Mouse (Mus musculus) CH12.LX (cell line): ENCODE data around the gene Plekha5. TPM values are rescaled to one million over a fixed set of nuclear protein-coding genes. Genes with fewer than 3 reads are reported as not detected.

Experiments
- DNase-seq: peaks from one replicate; pipeline ENCODE4 v3.0.0-alpha.2; 2013; ENCODE audit errors: extremely low read depth
- H3K27ac ChIP-seq: 2 replicates; pipeline ENCODE4 v1.5.1; 2012; ENCODE audit warnings: low read depth, mild to moderate bottlenecking, control low read depth, moderate library complexity; ENCODE audit not compliant: insufficient read depth
- H3K27me3 ChIP-seq: replicated peaks from 2 replicates; pipeline ENCODE3; 2012; ENCODE audit warnings: inconsistent platforms
- H3K36me3 ChIP-seq, 2 experiments: replicated peaks in 1 of 2; 2 replicates each; pipeline versions ENCODE3 to v1.6.1; 2012; ENCODE audit warnings: inconsistent platforms in 1 of 2, low read length in 1 of 2, mild to moderate bottlenecking in 1 of 2, mixed read lengths in 1 of 2, moderate library complexity in 1 of 2; ENCODE audit not compliant: control insufficient read depth in 1 of 2, insufficient read depth in 1 of 2
- H3K4me1 ChIP-seq, 2 experiments: 2 replicates each; pipeline ENCODE4 v1.6.1; 2012; ENCODE audit warnings: inconsistent platforms in 1 of 2, moderate library complexity in 1 of 2; ENCODE audit not compliant: insufficient read depth in 2 of 2, control insufficient read depth in 1 of 2
- H3K4me2 ChIP-seq: 2 replicates; pipeline ENCODE4 v1.6.1; 2012; ENCODE audit warnings: low read depth, mild to moderate bottlenecking, control low read depth; ENCODE audit not compliant: poor library complexity, insufficient read depth, severe bottlenecking
- H3K4me3 ChIP-seq, 3 experiments: fragments of 150-350 bp in 1 of 3; sonication (generic) in 1 of 3; replicated peaks in 1 of 3; 2 replicates each; pipeline versions ENCODE3 to v1.5.1; 2011 to 2012; ENCODE audit warnings: low read depth in 2 of 3, low read length in 2 of 3, mild to moderate bottlenecking in 2 of 3, moderate library complexity in 2 of 3, control low read depth in 1 of 3, improper control_type of control experiment in 1 of 3, inconsistent platforms in 1 of 3, mixed read lengths in 1 of 3; ENCODE audit not compliant: poor library complexity in 1 of 3
- H3K79me2 ChIP-seq: replicated peaks from 2 replicates; pipeline ENCODE4 v1.6.1; 2012; ENCODE audit warnings: mild to moderate bottlenecking, moderate library complexity; ENCODE audit not compliant: control insufficient read depth, poor library complexity, insufficient read depth, severe bottlenecking; ENCODE audit errors: extremely low read depth
- H3K9ac ChIP-seq: 2 replicates; pipeline ENCODE4 v1.6.1; 2012; ENCODE audit warnings: low read depth, mild to moderate bottlenecking, control low read depth, moderate library complexity; ENCODE audit not compliant: insufficient read depth
- H3K9me3 ChIP-seq: replicated peaks from 2 replicates; pipeline ENCODE3; 2012; ENCODE audit warnings: low read length, inconsistent platforms, mixed read lengths
- ETS1 ChIP-seq: conservative IDR thresholded peaks from 2 replicates; pipeline ENCODE4 v1.6.1; 2012; ENCODE audit warnings: low read depth, mild to moderate bottlenecking, inconsistent platforms, low read length, improper control_type of control experiment, moderate library complexity
- GABPA ChIP-seq: IDR thresholded peaks from 2 replicates; pipeline ENCODE4 v1.6.1; 2012; ENCODE audit warnings: low read depth, low read length, improper control_type of control experiment, inconsistent platforms; ENCODE audit not compliant: insufficient replicate concordance
- HCFC1 ChIP-seq: IDR thresholded peaks from 2 replicates; pipeline ENCODE4 v1.6.1; 2012; ENCODE audit warnings: low read depth, mild to moderate bottlenecking, inconsistent platforms, low read length, improper control_type of control experiment
- MAX ChIP-seq: IDR thresholded peaks from 2 replicates; pipeline ENCODE4 v1.6.1; 2011; ENCODE audit warnings: low read length, improper control_type of control experiment
- MEF2A ChIP-seq: IDR thresholded peaks from 2 replicates; pipeline ENCODE4 v1.6.1; 2014; ENCODE audit warnings: low read depth, mild to moderate bottlenecking, inconsistent platforms, low read length, improper control_type of control experiment, borderline replicate concordance
- MXI1 ChIP-seq: IDR thresholded peaks from 2 replicates; pipeline ENCODE4 v1.6.1; 2011; ENCODE audit warnings: mild to moderate bottlenecking, low read depth, low read length, improper control_type of control experiment
- MYC ChIP-seq: IDR thresholded peaks from 2 replicates; pipeline ENCODE4 v1.6.1; 2011; ENCODE audit warnings: low read depth, mild to moderate bottlenecking, improper control_type of control experiment, low read length
- NRF1 ChIP-seq: IDR thresholded peaks from 2 replicates; pipeline ENCODE4 v1.6.1; 2014; ENCODE audit warnings: low read depth, mild to moderate bottlenecking, inconsistent platforms, low read length, improper control_type of control experiment, moderate library complexity
- POLR2A ChIP-seq: IDR thresholded peaks from 2 replicates; pipeline ENCODE4 v1.6.1; 2011; ENCODE audit warnings: low read depth, mild to moderate bottlenecking, improper control_type of control experiment, low read length
- POLR2AphosphoS2 ChIP-seq: IDR thresholded peaks from 2 replicates; pipeline ENCODE4 v1.6.1; 2011; ENCODE audit warnings: low read depth, low read length, improper control_type of control experiment
- RCOR1 ChIP-seq: conservative IDR thresholded peaks from 2 replicates; pipeline ENCODE4 v1.6.1; 2012; ENCODE audit warnings: low read depth, mild to moderate bottlenecking, inconsistent platforms, low read length, improper control_type of control experiment
- SIN3A ChIP-seq: IDR thresholded peaks from 2 replicates; pipeline ENCODE4 v1.6.1; 2012; ENCODE audit warnings: low read length, improper control_type of control experiment, inconsistent platforms
- SMC3 ChIP-seq: IDR thresholded peaks from 2 replicates; pipeline ENCODE4 v1.6.1; 2011; ENCODE audit warnings: low read depth, low read length, improper control_type of control experiment
- TBP ChIP-seq: conservative IDR thresholded peaks from 2 replicates; pipeline ENCODE4 v1.6.1; 2011; ENCODE audit warnings: low read depth, low read length, improper control_type of control experiment
- TCF12 ChIP-seq: IDR thresholded peaks from 2 replicates; pipeline ENCODE4 v1.6.1; 2014; ENCODE audit warnings: low read depth, mild to moderate bottlenecking, inconsistent platforms, low read length, improper control_type of control experiment
- UBTF ChIP-seq: IDR thresholded peaks from 2 replicates; pipeline ENCODE4 v1.6.1; 2012; ENCODE audit warnings: low read depth, mild to moderate bottlenecking, inconsistent platforms, low read length, improper control_type of control experiment, moderate library complexity
- ZC3H11A ChIP-seq: IDR thresholded peaks from 2 replicates; pipeline ENCODE4 v1.6.1; 2012; ENCODE audit warnings: low read depth, mild to moderate bottlenecking, inconsistent platforms, low read length, improper control_type of control experiment
- ZKSCAN1 ChIP-seq: IDR thresholded peaks from 2 replicates; pipeline ENCODE4 v1.6.1; 2012; ENCODE audit warnings: low read depth, inconsistent platforms, low read length, improper control_type of control experiment, borderline replicate concordance
- ZNF384 ChIP-seq: IDR thresholded peaks from 2 replicates; pipeline ENCODE4 v1.6.1; 2012; ENCODE audit warnings: low read depth, low read length, improper control_type of control experiment, inconsistent platforms
- dilution Hi-C: fragments of 300-500 bp; cut with MboI; formaldehyde crosslinking; loops from 2 replicates; pipeline ENCODE4 v1.14.3; 2020; ENCODE audit warnings: low sequenced_read_pairs; ENCODE audit not compliant: extremely low pct_unique_long_range_greater_than_20kb, extremely low pct_ligation_motif_present
- in situ Hi-C: fragments of 300-500 bp; cut with MboI; formaldehyde crosslinking; loops from 3 replicates; pipeline ENCODE4 v1.14.3; 2019; ENCODE audit warnings: low sequenced_read_pairs, low pct_ligation_motif_present, low pct_unique_long_range_greater_than_20kb, mixed read lengths
- polyA plus RNA-seq: library from polyadenylated mRNA; unstranded; fragments of >175 nt; gene quantifications from 2 replicates; pipeline ENCODE4 v1.2.1, GENCODE M21; 2012; ENCODE audit warnings: low read depth; ENCODE audit not compliant: insufficient read length
- total RNA-seq, 2 experiments: library from RNA; depleted of rRNA; stranded (reverse); fragments of 300-350 nt in 1 of 2; fragments of >200 nt in 1 of 2; gene quantifications; 2 replicates each; pipeline ENCODE4 v1.2.3; 2012 to 2014

Gene Plekha5
- total and polyA plus RNA-seq, 3 experiments, result 0.12 to 0.38 (median 0.27) TPM

DNA sequence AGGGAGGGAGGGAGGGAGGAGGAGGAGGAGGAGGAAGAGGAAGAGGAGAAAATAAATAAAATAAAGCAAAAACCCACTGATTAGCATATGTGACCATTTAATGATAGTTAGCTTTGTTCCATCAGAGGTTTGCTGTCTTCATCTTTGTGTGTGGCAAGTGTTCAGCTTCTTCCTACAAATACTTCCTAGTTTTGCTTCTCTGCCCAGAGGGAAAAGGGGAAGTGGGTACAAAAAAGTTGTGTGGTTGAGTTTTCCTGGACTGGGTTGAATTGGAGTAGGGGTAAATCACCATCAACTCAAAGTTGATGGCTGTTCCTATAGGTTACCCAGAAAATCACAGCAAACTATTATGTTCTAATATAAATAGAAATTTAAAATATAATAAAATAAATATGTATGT lies 65.7 kb downstream of the Plekha5 start:
- Histone ChIP-seq H3K9me3 (no peaks in the 10 kb centered on the region), H3K79me2 (no peaks in the 10 kb centered on the region), H3K36me3 (no peaks in the 10 kb centered on the region), H3K27ac (no peak overlapping the region), H3K4me2 (no peak overlapping the region), H3K4me1 (peaks cover 0 to 7% of the 10 kb centered on the region in 2 experiments; a peak in 1 of 4 replicates), H3K27me3 (no peaks in the 10 kb centered on the region), H3K4me3 (no peak overlapping the region), H3K9ac (no peak overlapping the region)
- in situ Hi-C loops, result no loop called here
- no peak for TF ChIP-seq ETS1
- TF ChIP-seq POLR2AphosphoS2, result no peak
- TF ChIP-seq RCOR1, result no peak
- TF ChIP-seq TCF12, result no peak
- dilution Hi-C loops, result no loop called here
- no peak for DNase-seq

DNA sequence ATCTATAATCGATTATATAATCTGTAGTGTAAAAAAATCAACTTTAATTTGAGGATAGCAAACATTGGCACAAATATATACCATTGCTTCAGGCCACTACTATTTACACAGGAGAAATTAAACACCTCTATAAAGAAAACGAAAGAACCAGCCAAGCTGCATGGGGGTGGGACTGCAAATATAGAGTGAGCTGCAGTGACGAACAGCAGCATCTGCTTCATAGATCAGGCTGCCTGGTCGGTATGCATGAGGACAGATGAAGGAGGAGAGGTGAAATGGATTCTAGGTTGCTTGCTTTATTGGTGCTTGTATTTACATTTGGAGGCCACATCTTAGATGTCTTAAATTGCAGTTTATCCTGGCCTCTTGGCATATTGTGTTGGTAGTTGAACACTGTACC lies 66.4 kb downstream of the Plekha5 start:
- dilution Hi-C loops (no loop called here), in situ Hi-C loops (no loop called here)
- DNase-seq, result no peak
- H3K4me3 ChIP-seq, result no peak overlapping the region
- no peaks in the 10 kb centered on the region for H3K27me3 ChIP-seq
- H3K27ac ChIP-seq, result no peak overlapping the region
- no peaks in the 10 kb centered on the region for H3K9me3 ChIP-seq
- H3K4me1 ChIP-seq, result peaks cover 0 to 7% of the 10 kb centered on the region in 2 experiments; a peak in 1 of 4 replicates
- H3K79me2 ChIP-seq, result no peaks in the 10 kb centered on the region
- no peaks in the 10 kb centered on the region for H3K36me3 ChIP-seq
- no peak overlapping the region for H3K4me2 ChIP-seq
- H3K9ac ChIP-seq, result no peak overlapping the region
- no peak for TF ChIP-seq TBP
- no peak for TF ChIP-seq ZC3H11A
- no peak for TF ChIP-seq MXI1
- TF ChIP-seq POLR2A, result no peak
- TF ChIP-seq ZKSCAN1, result no peak
- no peak for TF ChIP-seq NRF1
- no peak for TF ChIP-seq MAX
- no peak for TF ChIP-seq MYC
- TF ChIP-seq ETS1, result no peak
- TF ChIP-seq GABPA, result no peak
- no peak for TF ChIP-seq UBTF
- no peak for TF ChIP-seq SIN3A
- TF ChIP-seq HCFC1, result no peak
- TF ChIP-seq SMC3, result no peak
- TF ChIP-seq MEF2A, result no peak
- no peak for TF ChIP-seq ZNF384
